Mouse (Mus musculus): Measurements from ENCODE around the gene Rem1.

The Rem1 gene

GRCm38 (mm10) chr2:152626774-152627591 is at the start of gene Rem1:
Rem1 (plus strand) TSS chr2:152626951.
- DNase-seq = no peak

DNA sequence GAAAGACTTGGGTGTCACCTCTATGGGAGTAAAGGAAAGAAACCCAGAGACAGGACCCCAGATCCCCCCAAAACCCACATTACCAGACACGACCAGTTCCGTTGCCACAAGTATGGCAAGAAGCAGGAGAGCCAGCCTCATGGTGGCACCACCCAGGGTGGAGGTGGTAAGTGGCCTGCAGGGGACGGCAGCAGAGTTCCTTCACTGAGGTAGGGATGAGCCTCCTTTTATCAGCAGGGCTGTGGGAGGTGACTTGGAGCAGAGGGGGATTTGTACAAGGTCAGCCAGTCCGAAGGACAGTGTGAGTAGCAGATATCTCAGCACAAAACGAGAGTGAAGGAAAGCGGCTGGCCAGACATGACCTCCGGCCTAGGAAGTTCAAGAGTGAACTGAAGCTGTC is 46.6 kb upstream of the Rem1 start, which contains the start of gene Defb19:
TSS of gene Defb19 (minus strand) at position 206 of the 400 bp plus-strand sequence.
- DNase-seq = no peak

DNA sequence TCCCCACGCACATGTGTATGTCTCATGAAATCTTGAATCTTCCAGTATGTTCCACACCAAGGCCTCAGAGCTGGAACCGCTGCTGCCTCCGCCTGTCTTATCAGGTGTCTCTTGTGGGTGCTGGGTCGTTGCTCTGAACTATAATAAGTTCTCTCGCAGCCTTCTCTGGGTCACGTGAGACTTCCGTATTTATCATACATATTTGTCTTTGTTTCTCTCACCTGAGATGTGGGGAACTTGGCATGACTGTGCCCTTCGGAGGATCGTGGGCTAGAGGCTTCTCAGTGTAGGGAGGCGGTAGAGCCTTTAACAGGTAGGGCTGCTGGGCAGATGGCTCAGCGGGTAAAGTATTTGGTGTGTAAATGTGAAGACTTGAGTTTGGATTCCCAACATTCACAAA is 46.1 kb upstream of the Rem1 start:
- no peak for DNase-seq

GRCm38 (mm10) chr2:152586926-152587560 is 39.7 kb upstream of the Rem1 start:
- DNase-seq = no peak

- DNase-seq = no peak
Measured at GRCm38 (mm10) chr2:152588450-152588849, 38.3 kb upstream of the Rem1 start.

- no peak for DNase-seq
Measured at GRCm38 (mm10) chr2:152589021-152589420, 37.7 kb upstream of the Rem1 start.

DNA sequence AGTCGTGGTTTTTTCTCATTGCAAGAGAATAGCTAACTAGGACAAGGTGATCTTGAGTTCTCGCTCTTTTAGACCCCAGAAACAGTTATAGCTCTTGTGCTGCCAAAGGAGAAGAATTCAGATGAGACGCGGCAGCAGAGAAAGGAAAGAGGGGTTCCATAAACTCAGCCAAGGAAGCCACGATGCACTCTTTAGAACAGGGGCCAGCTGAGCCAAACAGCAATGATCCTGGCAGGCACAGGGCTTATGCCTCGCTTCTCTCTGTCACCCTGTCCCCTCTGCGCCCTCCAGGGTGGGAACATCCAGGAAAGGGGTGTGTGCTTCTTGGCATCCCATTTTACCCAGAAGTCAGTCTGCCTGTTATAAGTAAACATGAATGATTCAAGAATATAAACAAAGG is 27.5 kb upstream of the Rem1 start, which contains the start of gene Defb45:
TSS of gene Defb45 (minus strand) at position 101 of the 400 bp plus-strand sequence.
- no peak for DNase-seq

- DNase-seq = no peak
Measured at GRCm38 (mm10) chr2:152600076-152600475, 26.7 kb upstream of the Rem1 start.

DNA sequence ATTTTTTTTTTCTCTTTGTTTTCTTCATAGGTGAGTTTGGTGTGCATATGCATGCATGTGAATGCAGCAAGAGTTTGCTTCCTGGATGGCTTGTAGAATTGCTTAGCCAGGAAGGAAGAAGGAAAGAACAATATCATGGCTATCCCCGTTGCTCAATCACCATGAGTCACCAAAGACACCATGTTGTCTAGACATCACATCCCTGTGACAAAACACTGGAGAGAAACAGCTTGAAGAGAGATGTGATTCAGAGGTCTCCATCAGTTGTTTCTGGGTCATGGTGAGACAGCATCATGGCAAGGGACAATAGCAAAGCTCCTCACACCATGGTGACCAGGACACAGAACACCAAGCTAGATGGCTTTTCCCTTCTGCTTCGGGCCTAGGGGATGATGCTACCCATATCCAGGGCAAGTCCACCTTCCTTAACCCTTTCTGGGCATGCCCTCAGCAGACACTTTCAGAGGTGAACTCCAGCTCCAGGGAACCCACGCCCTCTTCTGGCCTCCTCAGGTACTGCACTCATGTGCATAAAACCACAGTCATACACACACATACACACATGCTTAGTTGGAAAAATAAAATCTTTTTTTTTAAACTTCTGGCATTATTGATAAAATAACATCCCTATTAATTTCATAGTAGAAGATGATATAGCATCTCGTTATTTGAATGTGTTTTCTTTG is 25.3 kb upstream of the Rem1 start:
- DNase-seq = no peak

DNA sequence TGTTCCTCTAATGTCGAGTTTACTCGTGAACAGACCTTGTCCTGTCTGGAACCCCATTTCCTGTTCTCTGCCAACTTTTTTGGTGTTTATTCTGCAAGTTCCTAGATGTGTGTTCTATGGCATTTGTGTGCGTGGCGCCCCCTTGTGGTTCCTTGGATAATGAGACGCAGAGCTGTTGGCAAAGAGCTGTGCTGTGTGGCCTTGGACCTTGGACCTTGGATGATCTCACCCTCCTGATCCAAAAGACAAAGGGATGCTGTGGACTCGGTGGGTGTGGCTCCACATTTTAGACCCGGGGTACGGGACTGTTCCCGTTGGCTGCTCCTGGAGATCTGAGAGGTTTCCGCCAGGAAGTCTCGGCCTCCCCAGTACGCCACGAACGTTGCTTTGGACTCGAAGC is 22.7 kb upstream of the Rem1 start, which contains the start of gene Defb36:
TSS of gene Defb36 (plus strand) at position 271 of the 400 bp plus-strand sequence.
- peak; percentile 22 for DNase-seq

GRCm38 (mm10) chr2:152607746-152608145 is 19.0 kb upstream of the Rem1 start:
- no peak for DNase-seq

DNA sequence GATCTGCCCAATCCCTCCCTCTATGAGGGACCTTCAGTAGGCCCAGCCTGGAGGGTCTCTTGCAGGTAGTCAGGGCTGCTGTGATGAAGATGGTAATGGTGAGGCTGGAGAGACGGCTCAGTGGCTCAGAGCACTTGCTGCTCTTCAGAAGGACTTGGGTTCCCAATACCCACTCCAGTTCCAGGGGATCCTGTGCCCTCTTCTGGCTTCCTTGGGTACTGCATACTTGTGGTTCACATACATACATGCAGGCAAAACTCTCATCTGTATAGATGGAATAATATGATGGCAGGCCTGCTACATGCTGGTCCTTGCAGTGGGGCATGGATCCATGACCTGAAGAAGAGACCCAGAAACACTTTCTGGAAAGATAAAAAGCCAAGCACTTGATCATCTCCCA is 18.0 kb upstream of the Rem1 start:
- DNase-seq = no peak

- DNase-seq = no peak
Measured at GRCm38 (mm10) chr2:152612193-152612592, 14.6 kb upstream of the Rem1 start.

GRCm38 (mm10) chr2:152615563-152615962 is 11.2 kb upstream of the Rem1 start:
- peak; percentile 21 for DNase-seq

DNA sequence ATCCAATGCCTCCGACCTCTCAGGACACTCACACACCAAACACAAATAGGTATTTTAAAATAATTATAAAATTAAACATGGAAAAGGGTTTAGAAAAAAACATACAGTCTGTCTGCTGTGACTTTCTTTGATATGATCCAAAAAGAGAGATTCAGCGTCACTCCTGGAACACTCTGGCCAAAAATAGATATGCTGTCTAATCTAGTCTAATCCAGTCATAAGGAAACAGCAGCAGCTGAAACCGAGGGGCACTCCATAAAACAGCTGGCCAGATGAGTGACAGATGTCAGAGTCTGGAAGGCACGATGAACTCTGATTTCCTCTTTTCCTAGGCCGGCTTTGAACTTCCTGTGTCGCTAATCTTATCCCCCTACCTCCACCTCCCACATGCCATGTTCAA is 10.3 kb upstream of the Rem1 start:
- no peak for DNase-seq

DNA sequence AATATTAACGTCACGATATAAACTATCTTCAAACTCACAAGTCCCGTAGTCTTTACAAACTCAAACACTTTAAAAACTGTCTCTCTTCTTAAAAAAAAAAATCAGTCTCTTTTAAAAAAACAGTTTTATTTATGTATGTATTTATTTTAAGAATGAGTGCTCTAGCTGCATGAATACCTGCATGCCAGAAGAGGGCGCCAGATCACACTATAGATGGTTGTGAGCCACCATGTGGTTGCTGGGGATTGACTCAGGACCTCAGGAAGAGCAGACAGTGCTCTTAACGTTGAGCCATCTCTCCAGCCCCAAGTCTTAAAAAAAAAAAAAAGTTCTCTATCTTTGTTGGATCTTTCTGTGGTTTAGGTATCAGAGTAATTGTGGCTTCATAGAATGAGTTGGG is 9.4 kb upstream of the Rem1 start:
- no peak for DNase-seq

- no peak for DNase-seq
Measured at GRCm38 (mm10) chr2:152620367-152621134, 6.2 kb upstream of the Rem1 start.

GRCm38 (mm10) chr2:152622151-152622550 is 4.6 kb upstream of the Rem1 start:
- DNase-seq = no peak

- DNase-seq = no peak
Measured at GRCm38 (mm10) chr2:152622953-152623352, 3.8 kb upstream of the Rem1 start, which contains the start of gene Defb25. Defb25 (minus strand) TSS chr2:152623053.

GRCm38 (mm10) chr2:152624566-152624965 is 2.2 kb upstream of the Rem1 start:
- no peak for DNase-seq

- DNase-seq = no peak
Measured at GRCm38 (mm10) chr2:152625256-152625655, 1.5 kb upstream of the Rem1 start.

DNA sequence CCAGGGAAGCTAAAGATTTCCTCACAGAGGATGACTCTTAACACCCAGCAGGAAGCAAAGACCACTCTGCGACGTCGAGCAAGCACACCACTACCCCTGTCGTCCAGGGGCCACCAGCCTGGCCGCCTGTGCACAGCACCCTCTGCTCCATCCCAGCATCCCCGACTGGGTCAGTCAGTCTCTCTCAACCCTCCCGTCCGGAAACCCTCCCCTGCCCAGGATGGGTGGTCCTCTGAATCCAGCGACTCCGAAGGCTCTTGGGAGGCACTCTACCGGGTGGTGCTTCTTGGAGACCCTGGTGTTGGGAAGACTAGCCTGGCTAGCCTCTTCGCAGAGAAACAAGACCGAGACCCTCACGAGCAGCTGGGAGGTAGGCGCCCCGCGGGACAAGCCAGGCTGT is 1.3 kb downstream of the Rem1 start:
- DNase-seq = no peak

GRCm38 (mm10) chr2:152629239-152629638 is 2.5 kb downstream of the Rem1 start:
- no peak for DNase-seq
